Mouse (Mus musculus) small intestine, adult 2 months (tissue): ENCODE data around the gene Btf3l4. TPM values are rescaled to one million over a fixed set of nuclear protein-coding genes. Genes with fewer than 3 reads are reported as not detected.
A peak's percentile ranks its signal among the peaks of the same experiment; 100 is the strongest.

Source experiments
- H3K27ac ChIP-seq: fragments of 200-500 bp; 2 replicates; pipeline ENCODE4 v1.5.1; 2012; ENCODE audit warnings: low read depth, low read length, control low read depth, inconsistent platforms; ENCODE audit not compliant: insufficient read depth
- H3K27me3 ChIP-seq: fragments of 200-500 bp; 2 replicates; pipeline ENCODE4 v1.6.1; 2012; ENCODE audit warnings: mild to moderate bottlenecking, moderate library complexity, low read length, inconsistent platforms; ENCODE audit not compliant: control insufficient read depth, insufficient read depth
- H3K36me3 ChIP-seq: fragments of 200-500 bp; 2 replicates; pipeline ENCODE4 v1.6.1; 2012; ENCODE audit warnings: mild to moderate bottlenecking, low read length, control low read depth, inconsistent platforms; ENCODE audit not compliant: control insufficient read depth, insufficient read depth
- H3K4me1 ChIP-seq: fragments of 200-500 bp; 2 replicates; pipeline ENCODE4 v1.6.1; 2012; ENCODE audit warnings: low read length, inconsistent platforms, mixed read lengths; ENCODE audit not compliant: control insufficient read depth, insufficient read depth, insufficient read length
- H3K4me3 ChIP-seq: fragments of 200-500 bp; 2 replicates; pipeline ENCODE4 v1.5.1; 2012; ENCODE audit warnings: low read depth, mild to moderate bottlenecking, control low read depth, inconsistent platforms, low read length, moderate library complexity
- CTCF ChIP-seq: fragments of 200-500 bp; IDR thresholded peaks from 2 replicates; pipeline ENCODE4 v1.5.1; 2012; ENCODE audit warnings: low read depth, mild to moderate bottlenecking, control low read depth, inconsistent platforms, low read length, moderate library complexity, mixed read lengths; ENCODE audit not compliant: insufficient replicate concordance, insufficient read length; ENCODE audit errors: extremely low read depth
- POLR2A ChIP-seq: fragments of 200-500 bp; IDR thresholded peaks from 2 replicates; pipeline ENCODE4 v1.6.1; 2012; ENCODE audit warnings: low read depth, mild to moderate bottlenecking, control low read depth, inconsistent platforms, low read length, moderate library complexity
- WGBS: fragments of 180-500 bp; shearing (Covaris S2); methylation state at CpG from one replicate; pipeline ENCODE4 v1.1.7; 2018; 5-methylcytosine and 5-hydroxymethylcytosine counted together
- polyA plus RNA-seq: library from polyadenylated mRNA; depleted of rRNA; stranded (reverse); fragments of >200 nt; gene quantifications from 2 replicates; pipeline ENCODE4 v1.2.3, GENCODE M21; 2012

Gene Btf3l4
- polyA plus RNA-seq, 1 experiment: 3.2 TPM

- peaks cover 7% of the 10 kb centered on the region; the same call in 1 of the 2 replicates for H3K4me1 ChIP-seq
- WGBS: under 1% methylated on average over 15 of the region's 15 CpGs
- no peak for TF ChIP-seq CTCF
- no peak for TF ChIP-seq POLR2A
- no peaks in the 10 kb centered on the region for H3K27me3 ChIP-seq
- peak overlapping the region; percentile 71 for H3K27ac ChIP-seq
- 0 out of 2 replicates have a peak, but pooled peaks cover 2% of the 10 kb centered on the region for H3K36me3 ChIP-seq
- H3K4me3 ChIP-seq: peak overlapping the region; percentile 84
Measured at GRCm38 (mm10) chr4:108834971-108835311, 1.5 kb upstream of the Btf3l4 start.

GRCm38 (mm10) chr4:108834115-108834970 is 929 bp upstream of the Btf3l4 start, which contains the start of gene Txndc12:
Txndc12 (plus strand) TSS chr4:108834601.
- Histone ChIP-seq H3K36me3 (0 out of 2 replicates have a peak, but pooled peaks cover 5% of the 10 kb centered on the region), H3K27ac (peak within 1 kb of the TSS; percentile 71), H3K4me3 (peak within 1 kb of the TSS; percentile 84), H3K4me1 (peaks cover 7% of the 10 kb centered on the region; the same call in 1 of the 2 replicates), H3K27me3 (no peaks in the 10 kb centered on the region)
- under 1% methylated on average over 34 of the region's 34 CpGs for WGBS
- TF ChIP-seq CTCF: no peak
- TF ChIP-seq POLR2A: peak; percentile 36; the same call in 1 of the 2 replicates

- Histone ChIP-seq H3K4me3 (peak overlapping the region; percentile 84), H3K27me3 (no peaks in the 10 kb centered on the region), H3K27ac (peak overlapping the region; percentile 71), H3K4me1 (peaks cover 7% of the 10 kb centered on the region; the same call in 1 of the 2 replicates), H3K36me3 (peaks cover 8% of the 10 kb centered on the region)
- TF ChIP-seq CTCF: no peak
- TF ChIP-seq POLR2A: no peak
- under 1% methylated on average over 6 of the region's 6 CpGs for WGBS
Measured at GRCm38 (mm10) chr4:108833828-108834114, 357 bp upstream of the Btf3l4 start.

GRCm38 (mm10) chr4:108830698-108831097 is 2.7 kb downstream of the Btf3l4 start:
- H3K4me1 ChIP-seq: peaks cover 7% of the 10 kb centered on the region; the same call in 1 of the 2 replicates
- H3K36me3 ChIP-seq: peaks cover 16% of the 10 kb centered on the region
- TF ChIP-seq POLR2A: no peak
- no peak for TF ChIP-seq CTCF
- H3K4me3 ChIP-seq: no peak overlapping the region
- no peaks in the 10 kb centered on the region for H3K27me3 ChIP-seq
- WGBS: 81% methylated on average over 1 of the region's 1 CpGs
- no peak overlapping the region for H3K27ac ChIP-seq

- Histone ChIP-seq H3K27ac (no peak overlapping the region), H3K4me1 (no peaks in the 10 kb centered on the region), H3K4me3 (no peak overlapping the region), H3K36me3 (peaks cover 41% of the 10 kb centered on the region), H3K27me3 (no peaks in the 10 kb centered on the region)
- 80% methylated on average over 2 of the region's 2 CpGs for WGBS
- TF ChIP-seq CTCF (no peak), POLR2A (no peak)
Measured at GRCm38 (mm10) chr4:108826643-108827042, 6.8 kb downstream of the Btf3l4 start.

- H3K4me3 ChIP-seq: no peak overlapping the region
- no peak overlapping the region for H3K27ac ChIP-seq
- peaks cover 41% of the 10 kb centered on the region for H3K36me3 ChIP-seq
- H3K4me1 ChIP-seq: no peaks in the 10 kb centered on the region
- H3K27me3 ChIP-seq: no peaks in the 10 kb centered on the region
- WGBS: 72% methylated on average over 1 of the region's 1 CpGs
- TF ChIP-seq POLR2A (no peak), CTCF (no peak)
Measured at GRCm38 (mm10) chr4:108826096-108826495, 7.3 kb downstream of the Btf3l4 start.

- no peaks in the 10 kb centered on the region for H3K4me1 ChIP-seq
- H3K27ac ChIP-seq: no peak overlapping the region
- WGBS: 93% methylated on average over 3 of the region's 3 CpGs
- TF ChIP-seq CTCF (no peak), POLR2A (no peak)
- no peaks in the 10 kb centered on the region for H3K27me3 ChIP-seq
- H3K36me3 ChIP-seq: peaks cover 41% of the 10 kb centered on the region
- H3K4me3 ChIP-seq: no peak overlapping the region
Measured at GRCm38 (mm10) chr4:108825677-108826076, 7.7 kb downstream of the Btf3l4 start.
